In the genomic region with DNA sequence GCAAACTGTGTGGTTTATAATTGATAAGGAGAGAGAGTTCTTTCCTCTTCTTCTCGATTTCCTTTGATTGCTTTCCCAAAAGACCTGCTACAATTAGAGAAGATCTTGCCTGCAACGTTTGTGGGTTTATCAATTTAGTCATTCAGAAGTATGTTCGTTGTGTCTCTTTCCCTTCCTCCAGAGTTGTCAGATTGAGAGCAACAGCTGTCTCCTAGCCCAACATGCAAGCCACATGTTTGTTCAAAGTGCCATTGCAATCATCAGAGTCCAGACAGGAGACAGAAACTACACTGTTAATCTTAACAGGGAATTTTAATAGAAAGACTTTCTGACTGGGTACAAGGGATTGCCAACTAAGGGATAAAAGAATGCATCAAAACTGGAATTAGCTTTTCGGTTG, we compare ENCODE assay signal across 20 mouse cellular contexts.
"Had no signal": no experiment of that assay in that cellular context is flagged by ENCODE, and none has a peak within 500 bp of the region (broad histone marks: within the 10 kb centered on the region; RNA-seq: fewer than 3 reads in every experiment).

No protein-coding gene starts in this region.

- H3K27ac ChIP-seq: gastrocnemius, adult 2 months; hindbrain, embryonic 10.5 days; hindbrain, embryonic 12.5 days; hindbrain, embryonic 14.5 days; intestine, embryonic 15.5 days; limb, embryonic 13.5 days; limb, embryonic 15.5 days; liver, embryonic 12.5 days; liver, embryonic 14.5 days had no signal

- H3K9ac ChIP-seq: hindbrain, embryonic 12.5 days; hindbrain, embryonic 14.5 days; intestine, embryonic 15.5 days; limb, embryonic 13.5 days; limb, embryonic 15.5 days; liver, embryonic 12.5 days; liver, embryonic 14.5 days had no signal

- H3K36me3 ChIP-seq: hindbrain, embryonic 10.5 days; hindbrain, embryonic 12.5 days; intestine, embryonic 15.5 days; limb, embryonic 13.5 days; limb, embryonic 15.5 days; liver, embryonic 12.5 days had no signal

- H3K4me1 ChIP-seq: intestine, embryonic 15.5 days; liver, embryonic 12.5 days had no signal

- DNase-seq: gastrocnemius, adult 2 months; gastrocnemius, postnatal 10 days; gastrocnemius, postnatal 25 days; heart, adult 18-20 months; heart, postnatal 4 days; kidney, adult 18-20 months; layer of hippocampus, postnatal 36 days; left cerebral cortex, postnatal 4 days had no signal

- H3K27me3 ChIP-seq: hindbrain, embryonic 12.5 days; intestine, embryonic 15.5 days; limb, embryonic 13.5 days; limb, embryonic 15.5 days; liver, embryonic 12.5 days had no signal

- ATAC-seq: hindbrain, embryonic 16.5 days; inflammation-experienced regulatory T-cells, adult 6 months; intestine, postnatal 0 days; liver, embryonic 12.5 days had no signal

- H3K4me3 ChIP-seq: gastrocnemius, adult 2 months; hindbrain, embryonic 10.5 days; hindbrain, embryonic 12.5 days; intestine, embryonic 15.5 days; limb, embryonic 13.5 days; limb, embryonic 15.5 days; liver, embryonic 12.5 days had no signal

- H3K4me2 ChIP-seq: heart, embryonic 11.5 days; hindbrain, embryonic 12.5 days; hindbrain, embryonic 14.5 days; intestine, embryonic 15.5 days; limb, embryonic 13.5 days; limb, embryonic 15.5 days; liver, embryonic 12.5 days had no signal

- H3K9me3 ChIP-seq: hindbrain, embryonic 10.5 days; hindbrain, embryonic 12.5 days; intestine, embryonic 15.5 days; limb, embryonic 13.5 days; limb, embryonic 15.5 days; liver, embryonic 12.5 days had no signal
